Mouse (Mus musculus): ENCODE measurements around the gene Dnajb2. TPM values are rescaled to one million over a fixed set of nuclear protein-coding genes. Genes with fewer than 3 reads are reported as not detected.

Dnajb2 gene
- total and polyA plus RNA-seq, 3 experiments = 6.8 to 15.2 (median 13.8) TPM

- Histone ChIP-seq H3K9ac (ENCODE audit: insufficient read depth, low read depth) (no peak overlapping the region), H3K36me3 (replicated peaks in 1 of 2; ENCODE audit: control insufficient read depth in 1 of 2, insufficient read depth in 1 of 2, low read length in 1 of 2) (peaks cover under 1 to 20% of the 10 kb centered on the region in 2 experiments), H3K4me2 (ENCODE audit: insufficient read depth, low read depth, poor library complexity, severe bottlenecking) (peak overlapping the region; percentile 27; the same call in 1 of the 2 replicates), H3K9me3 (replicated peaks; ENCODE audit: low read length) (no peaks in the 10 kb centered on the region), H3K27me3 (replicated peaks) (peaks cover 7% of the 10 kb centered on the region), H3K4me1 (ENCODE audit: control insufficient read depth in 1 of 2, insufficient read depth in 2 of 2) (peaks cover 9 to 29% of the 10 kb centered on the region in 2 experiments), H3K4me3 (replicated peaks in 1 of 3; ENCODE audit: low read depth in 2 of 3, low read length in 2 of 3, poor library complexity in 1 of 3) (no peak overlapping the region), H3K27ac (ENCODE audit: insufficient read depth, low read depth) (no peak overlapping the region), H3K79me2 (replicated peaks; ENCODE audit: control insufficient read depth, extremely low read depth, insufficient read depth, poor library complexity, severe bottlenecking) (no peaks in the 10 kb centered on the region)
- peak; percentile 13 for DNase-seq (ENCODE audit: extremely low read depth)
- dilution Hi-C loops (cut with MboI; ENCODE audit: extremely low pct_ligation_motif_present, extremely low pct_unique_long_range_greater_than_20kb, low sequenced_read_pairs) = no loop called here
- in situ Hi-C loops (cut with MboI; ENCODE audit: low pct_ligation_motif_present, low pct_unique_long_range_greater_than_20kb, low sequenced_read_pairs) = loop anchor here (25.0 kb wide), 1 partner anchor 313 kb away; the partner anchor contains the start of gene Cfap65
- TF ChIP-seq JUN (IDR thresholded peaks at IDR 0.05; ENCODE audit: insufficient read depth, low read depth, low read length) (no peak), E2F4 (IDR thresholded peaks at IDR 0.05; ENCODE audit: insufficient replicate concordance, low read depth, low read length) (no peak), EP300 (IDR thresholded peaks at IDR 0.05; ENCODE audit: low read length) (no peak), ZMIZ1 (IDR thresholded peaks at IDR 0.05; ENCODE audit: low read depth, low read length) (no peak), MAX (IDR thresholded peaks at IDR 0.05; ENCODE audit: low read length) (no peak), ZKSCAN1 (IDR thresholded peaks at IDR 0.05; ENCODE audit: borderline replicate concordance, low read depth, low read length) (no peak), MAFK (IDR thresholded peaks at IDR 0.05; ENCODE audit: insufficient replicate concordance, low read length) (no peak), KAT2A (IDR thresholded peaks at IDR 0.05; ENCODE audit: insufficient replicate concordance, low read length) (no peak), MAZ (IDR thresholded peaks at IDR 0.05; ENCODE audit: low read depth, low read length) (no peak), CHD1 (IDR thresholded peaks at IDR 0.05; ENCODE audit: low read depth, low read length) (no peak), PAX5 (IDR thresholded peaks at IDR 0.05; ENCODE audit: low read length) (no peak), RCOR1 (conservative IDR thresholded peaks at IDR 0.05; ENCODE audit: low read depth, low read length) (no peak), ELF1 (IDR thresholded peaks at IDR 0.05; ENCODE audit: low read depth, low read length) (no peak), ZC3H11A (IDR thresholded peaks at IDR 0.05; ENCODE audit: low read depth, low read length) (no peak), POLR2A (IDR thresholded peaks at IDR 0.05; ENCODE audit: low read depth, low read length) (no peak), MXI1 (IDR thresholded peaks at IDR 0.05; ENCODE audit: low read depth, low read length) (no peak), TBP (conservative IDR thresholded peaks at IDR 0.05; ENCODE audit: low read depth, low read length) (no peak), GABPA (IDR thresholded peaks at IDR 0.05; ENCODE audit: insufficient replicate concordance, low read depth, low read length) (no peak), IRF4 (IDR thresholded peaks at IDR 0.05; ENCODE audit: low read depth, low read length) (no peak), CTCF (conservative IDR thresholded peaks at IDR 0.05 in 1 of 2, IDR thresholded peaks at IDR 0.05 in 1 of 2; ENCODE audit: low read depth in 2 of 2, low read length in 2 of 2) (no peak)
Measured at GRCm38 (mm10) chr1:75250498-75250897, 14.3 kb downstream of the Dnajb2 start.

Measured in CH12.LX (cell line).